8 mouse cellular contexts compared by ENCODE assay signal in the genomic region with DNA sequence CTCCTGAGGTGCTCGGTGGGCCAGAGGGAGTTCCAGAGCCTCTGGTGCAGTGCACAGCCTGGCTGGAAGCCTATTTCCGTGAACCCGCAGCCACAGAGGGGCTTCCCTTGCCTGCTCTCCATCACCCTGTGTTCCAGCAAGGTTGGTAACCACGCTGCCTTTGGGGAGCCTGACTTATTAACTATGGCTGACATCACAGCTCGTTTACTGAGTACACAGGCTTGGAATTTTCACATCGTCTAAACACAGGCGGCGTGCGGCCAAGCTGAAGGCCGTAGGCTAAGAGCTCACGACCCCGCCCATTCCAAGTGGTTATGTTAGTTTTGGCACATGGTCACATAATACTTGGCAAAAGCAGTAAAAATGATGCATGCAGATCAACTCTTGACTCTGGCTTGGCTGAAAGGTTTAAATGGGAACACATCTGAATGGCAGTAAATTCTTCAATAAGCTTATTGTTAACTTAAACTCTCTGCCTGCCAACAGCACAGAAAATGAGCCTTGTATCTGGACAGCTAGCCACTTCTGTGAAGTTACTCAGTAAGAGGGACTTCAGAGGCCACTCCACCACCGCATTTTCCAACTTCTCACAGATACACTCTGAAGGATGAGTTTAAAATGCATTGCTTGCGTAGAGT.
A peak's percentile ranks its signal among the peaks of the same experiment; 100 is the strongest.
DNase-seq lines count a peak whose midpoint lies in the region; ATAC-seq lines count a peak whose summit lies in the region.

No protein-coding gene starts in this region.

- peaks cover 17% of the 10 kb centered on the region for H3K4me1 ChIP-seq in forebrain, embryonic 10.5 days
- peaks cover 12% of the 10 kb centered on the region for H3K4me1 ChIP-seq in forebrain, embryonic 12.5 days
- H3K4me1 ChIP-seq in embryonic facial prominence, embryonic 14.5 days (ENCODE audit: control insufficient read depth, insufficient read depth, low read length), result peaks cover 26% of the 10 kb centered on the region
- peaks cover 43% of the 10 kb centered on the region for H3K4me1 ChIP-seq in limb, embryonic 11.5 days (ENCODE audit: control insufficient read depth, insufficient read depth, low read length)

- H3K27ac ChIP-seq in forebrain, embryonic 10.5 days, result peak overlapping the region; percentile 36; the same call in 1 of the 2 replicates
- no peak overlapping the region for H3K27ac ChIP-seq in forebrain, embryonic 12.5 days
- H3K27ac ChIP-seq in embryonic facial prominence, embryonic 14.5 days (replicated peaks; ENCODE audit: low read depth, low read length), result peak overlapping the region; percentile 52; the same call in 1 of the 2 replicates
- peak overlapping the region; percentile 83 for H3K27ac ChIP-seq in limb, embryonic 11.5 days (replicated peaks; ENCODE audit: low read depth, low read length)

- intact Hi-C loops in heart, postnatal 25 days (cut with DNase I), result loop anchor here (5.0 kb wide), 1 partner anchor 231 kb away; no protein-coding TSS in a partner anchor

- H3K4me2 ChIP-seq in forebrain, embryonic 12.5 days, result no peak overlapping the region
- H3K4me2 ChIP-seq in embryonic facial prominence, embryonic 14.5 days (ENCODE audit: low read depth, low read length), result peak overlapping the region; percentile 21
- H3K4me2 ChIP-seq in limb, embryonic 11.5 days (ENCODE audit: low read depth, severe bottlenecking), result 0 out of 2 replicates have a peak overlapping the region, but pooled peaks have one; percentile 1

- no peak for ATAC-seq in forebrain, embryonic 12.5 days (ENCODE audit: low FRiP score)
- peak; percentile 84 for ATAC-seq in embryonic facial prominence, embryonic 14.5 days (ENCODE audit: low read depth)
- ATAC-seq in limb, embryonic 11.5 days (ENCODE audit: insufficient number of reproducible peaks, low FRiP score, low TSS enrichment, low read depth), result no peak
- no peak for ATAC-seq in megakaryocyte, adult 5-6 weeks (ENCODE audit: poor library complexity, severe bottlenecking)

- 64% methylated on average over 14 of the region's 14 CpGs for WGBS in forebrain, embryonic 10.5 days
- WGBS in forebrain, embryonic 12.5 days, result 45% methylated on average over 14 of the region's 14 CpGs
- WGBS in embryonic facial prominence, embryonic 14.5 days, result 36% methylated on average over 14 of the region's 14 CpGs
- WGBS in limb, embryonic 11.5 days, result 36% methylated on average over 14 of the region's 14 CpGs

- H3K36me3 ChIP-seq in forebrain, embryonic 10.5 days (replicated peaks), result no peaks in the 10 kb centered on the region
- H3K36me3 ChIP-seq in forebrain, embryonic 12.5 days (replicated peaks), result no peaks in the 10 kb centered on the region
- no peaks in the 10 kb centered on the region for H3K36me3 ChIP-seq in embryonic facial prominence, embryonic 14.5 days (ENCODE audit: control insufficient read depth, insufficient read depth, low read length)
- no peaks in the 10 kb centered on the region for H3K36me3 ChIP-seq in limb, embryonic 11.5 days (ENCODE audit: control insufficient read depth, insufficient read depth, low read length)

- H3K9ac ChIP-seq in forebrain, embryonic 12.5 days, result no peak overlapping the region
- H3K9ac ChIP-seq in embryonic facial prominence, embryonic 14.5 days (ENCODE audit: low read depth, low read length), result no peak overlapping the region
- H3K9ac ChIP-seq in limb, embryonic 11.5 days (ENCODE audit: low read length), result peak overlapping the region; percentile 17; the same call in 1 of the 2 replicates

- DNase-seq in forebrain, embryonic 10.5 days (ENCODE audit: extremely low spot score, low spot score), result no peak
- peak; percentile 95 for DNase-seq in embryonic facial prominence, embryonic 14.5 days (ENCODE audit: low spot score)
- DNase-seq in heart, postnatal 25 days (ENCODE audit: low spot score), result peak; percentile 68
- DNase-seq in limb, embryonic 11.5 days (ENCODE audit: low spot score), result peak; percentile 54
- DNase-seq in ovary, postnatal 14 days (ENCODE audit: low spot score), result peak; percentile 48
- no peak for DNase-seq in spleen, postnatal 14 days (ENCODE audit: low spot score in 2 of 2)

- peaks cover 6% of the 10 kb centered on the region for H3K27me3 ChIP-seq in forebrain, embryonic 10.5 days (ENCODE audit: poor library complexity, severe bottlenecking)
- peaks cover 40% of the 10 kb centered on the region for H3K27me3 ChIP-seq in forebrain, embryonic 12.5 days
- H3K27me3 ChIP-seq in embryonic facial prominence, embryonic 14.5 days (replicated peaks; ENCODE audit: control insufficient read depth, insufficient read depth, low read length), result no peaks in the 10 kb centered on the region
- H3K27me3 ChIP-seq in limb, embryonic 11.5 days (ENCODE audit: control insufficient read depth, insufficient read depth, low read length), result no peaks in the 10 kb centered on the region

- H3K4me3 ChIP-seq in forebrain, embryonic 10.5 days, result no peak overlapping the region
- H3K4me3 ChIP-seq in forebrain, embryonic 12.5 days (replicated peaks), result no peak overlapping the region
- no peak overlapping the region for H3K4me3 ChIP-seq in embryonic facial prominence, embryonic 14.5 days (ENCODE audit: low read depth, low read length)
- H3K4me3 ChIP-seq in limb, embryonic 11.5 days (ENCODE audit: low read depth, low read length), result no peak overlapping the region

- H3K9me3 ChIP-seq in forebrain, embryonic 10.5 days, result no peaks in the 10 kb centered on the region
- no peaks in the 10 kb centered on the region for H3K9me3 ChIP-seq in forebrain, embryonic 12.5 days
- H3K9me3 ChIP-seq in embryonic facial prominence, embryonic 14.5 days (ENCODE audit: control insufficient read depth, low read length), result no peaks in the 10 kb centered on the region
- no peaks in the 10 kb centered on the region for H3K9me3 ChIP-seq in limb, embryonic 11.5 days (ENCODE audit: control insufficient read depth, low read length)

Comparison
In these comparisons a context has a peak if more than half of its experiments do, and no peak if none do; other contexts are left out.
1. DNase-seq: peak in embryonic facial prominence, embryonic 14.5 days (single experiment), heart, postnatal 25 days (single experiment), limb, embryonic 11.5 days (single experiment) and ovary, postnatal 14 days (single experiment); none in forebrain, embryonic 10.5 days (single experiment) and spleen, postnatal 14 days (0 of 2).